Mouse (Mus musculus): ENCODE measurements around the gene Negr1. TPM values are rescaled to one million over a fixed set of nuclear protein-coding genes. Genes with fewer than 3 reads are reported as not detected.
A peak's percentile ranks its signal among the peaks of the same experiment; 100 is the strongest.

Negr1 gene
- total RNA-seq, 2 experiments from 2014 or later, result 206 to 222 TPM

DNA sequence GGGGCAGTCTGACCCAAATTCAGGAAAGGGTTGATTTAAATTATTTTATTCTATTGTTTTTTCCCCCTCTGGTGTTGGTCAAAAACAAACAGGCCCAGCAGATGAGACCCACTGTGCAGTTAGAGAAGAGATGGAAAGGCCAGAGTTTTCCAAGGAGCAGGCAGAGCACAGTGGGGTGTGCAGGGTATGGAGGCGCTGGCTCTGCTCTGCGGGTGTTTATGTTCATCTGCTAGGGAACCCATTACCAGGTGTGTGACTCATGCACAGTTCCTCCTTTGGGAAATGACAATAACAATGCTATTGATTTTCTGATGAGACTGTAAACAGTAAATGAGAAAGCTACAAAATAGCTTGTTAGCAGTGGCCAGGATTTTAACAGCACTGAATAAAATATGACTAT lies 210.0 kb downstream of the Negr1 start:
- no peak for DNase-seq (ENCODE audit: extremely low spot score in 1 of 2, low spot score in 2 of 2)
- TF ChIP-seq CTCF (IDR thresholded peaks at IDR 0.05), result no peak
- H3K4me3 ChIP-seq, result no peak overlapping the region
- H3K27ac ChIP-seq, result no peak overlapping the region
- intact Hi-C loops (cut with DNase I), result loop anchor here (5.0 kb wide), 1 partner anchor 209 kb away; the partner anchor contains the start of gene Negr1

DNA sequence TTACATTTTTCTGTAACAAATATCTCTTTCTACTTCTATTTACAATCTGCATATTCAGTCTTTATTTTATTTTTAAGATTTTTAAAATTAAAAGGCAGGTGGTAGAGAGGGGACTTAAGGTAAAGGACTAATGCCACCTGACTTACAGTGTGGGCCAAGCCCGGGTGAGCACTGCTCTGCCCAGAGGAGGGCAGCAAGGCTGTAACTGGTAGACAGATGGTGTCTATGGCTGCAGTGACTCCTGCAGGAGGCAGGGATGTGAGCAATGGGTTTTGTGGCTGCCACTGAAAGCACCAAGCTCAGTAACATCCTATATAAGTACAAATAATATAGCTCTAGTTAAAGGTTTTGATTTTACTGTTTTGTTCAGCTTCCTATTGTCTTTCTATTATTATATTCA lies 210.5 kb downstream of the Negr1 start:
- no peak overlapping the region for H3K4me3 ChIP-seq
- no peak for DNase-seq (ENCODE audit: extremely low spot score in 1 of 2, low spot score in 2 of 2)
- H3K27ac ChIP-seq, result no peak overlapping the region
- TF ChIP-seq CTCF (IDR thresholded peaks at IDR 0.05), result peak; percentile 21
- intact Hi-C loops (cut with DNase I), result loop anchor here (5.0 kb wide), 1 partner anchor 210 kb away; the partner anchor contains the start of gene Negr1

DNA sequence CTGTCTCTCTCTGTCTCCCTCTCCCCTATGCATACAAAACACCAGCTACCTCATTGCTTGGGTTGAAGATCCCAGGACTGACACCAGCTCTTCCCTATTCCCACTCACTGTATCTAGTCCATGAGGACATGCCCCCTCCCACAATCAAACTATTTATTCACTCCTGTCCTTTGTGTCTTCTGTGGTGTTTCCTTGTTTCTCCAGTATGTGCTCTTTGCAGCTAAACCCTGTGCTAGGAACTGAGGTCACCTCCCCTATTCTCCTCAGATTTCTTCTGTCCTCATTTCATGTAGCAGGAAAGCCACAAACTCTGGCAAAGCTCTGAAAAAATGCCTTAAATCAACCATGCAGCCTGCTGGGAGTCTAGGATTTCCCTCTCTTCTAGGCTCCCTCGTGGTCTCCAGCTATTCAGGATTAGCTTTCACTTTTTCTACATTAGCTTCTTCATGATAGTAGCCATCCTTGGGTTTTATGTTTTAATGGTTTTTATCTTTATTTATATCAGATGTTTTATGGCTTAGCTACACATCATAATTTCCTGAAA lies 222.8 kb downstream of the Negr1 start:
- no peak overlapping the region for H3K27ac ChIP-seq
- DNase-seq (ENCODE audit: extremely low spot score in 1 of 2, low spot score in 2 of 2), result no peak
- TF ChIP-seq CTCF (IDR thresholded peaks at IDR 0.05), result no peak
- no peak overlapping the region for H3K4me3 ChIP-seq
- intact Hi-C loops (cut with DNase I), result no loop called here

DNA sequence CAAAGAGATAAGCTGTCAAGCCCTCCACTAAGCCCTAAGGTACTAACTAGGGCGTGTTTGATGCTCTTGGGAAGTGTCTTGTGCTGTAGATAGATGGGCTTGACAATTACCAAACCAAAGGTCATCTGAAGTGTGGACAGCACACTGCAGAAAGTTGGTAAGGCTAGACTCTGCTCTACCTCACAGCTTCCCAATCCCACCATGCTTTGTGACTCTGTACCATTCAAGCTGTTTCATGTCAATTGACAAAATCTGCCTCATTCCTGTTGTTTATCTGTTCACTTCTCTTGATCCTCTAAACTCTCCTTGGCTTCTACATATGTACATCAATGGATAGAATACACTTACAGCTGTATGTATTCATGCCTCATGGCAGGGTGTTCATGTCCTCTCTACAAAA lies 224.8 kb downstream of the Negr1 start:
- TF ChIP-seq CTCF (IDR thresholded peaks at IDR 0.05), result no peak
- DNase-seq (ENCODE audit: extremely low spot score in 1 of 2, low spot score in 2 of 2), result no peak
- no peak overlapping the region for H3K27ac ChIP-seq
- H3K4me3 ChIP-seq, result no peak overlapping the region
- intact Hi-C loops (cut with DNase I), result no loop called here

DNA sequence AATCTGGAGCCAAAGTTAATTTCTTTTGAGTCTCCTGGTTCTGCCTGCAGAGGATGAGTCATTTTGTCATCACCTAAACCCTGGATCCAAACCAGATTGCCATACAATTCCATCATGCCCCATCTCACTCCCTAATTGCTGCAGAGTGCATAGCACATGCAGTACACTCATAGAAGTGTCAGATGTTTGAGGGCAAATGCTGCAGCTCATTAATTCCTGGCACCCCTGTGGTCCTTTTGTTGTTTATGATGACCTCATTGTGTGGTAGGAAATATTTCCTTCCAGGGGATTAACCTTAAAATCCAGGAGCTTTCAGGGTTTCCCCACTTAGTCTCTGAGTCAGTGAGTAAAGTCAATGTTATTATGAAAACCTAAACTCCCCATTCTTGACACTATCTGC lies 229.6 kb downstream of the Negr1 start:
- no peak for TF ChIP-seq CTCF (IDR thresholded peaks at IDR 0.05)
- DNase-seq (ENCODE audit: extremely low spot score in 1 of 2, low spot score in 2 of 2), result no peak
- peak overlapping the region; percentile 16; the same call in 1 of the 2 replicates for H3K27ac ChIP-seq
- intact Hi-C loops (cut with DNase I), result no loop called here
- no peak overlapping the region for H3K4me3 ChIP-seq

DNA sequence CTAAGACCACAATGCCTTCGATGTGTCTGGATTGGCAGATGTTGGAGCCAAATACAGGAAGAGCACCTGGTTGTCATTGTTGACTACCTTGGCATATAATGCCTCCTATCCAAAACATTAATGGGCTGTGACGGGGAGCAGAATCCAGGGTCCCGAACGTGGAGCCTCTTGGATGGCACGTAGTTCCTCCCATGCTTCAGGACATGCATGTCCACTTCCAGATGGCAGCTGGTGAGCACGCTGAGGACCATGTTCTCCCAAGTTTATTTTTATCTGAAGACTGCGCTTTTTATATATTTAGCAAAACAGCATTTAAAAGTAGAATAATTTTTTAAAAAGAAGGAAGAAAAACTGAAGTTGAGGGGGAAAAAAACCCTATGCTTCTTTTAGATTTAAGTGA lies 231.1 kb downstream of the Negr1 start:
- intact Hi-C loops (cut with DNase I), result no loop called here
- no peak overlapping the region for H3K4me3 ChIP-seq
- peak overlapping the region; percentile 28; the same call in 1 of the 2 replicates for H3K27ac ChIP-seq
- no peak for DNase-seq (ENCODE audit: extremely low spot score in 1 of 2, low spot score in 2 of 2)
- no peak for TF ChIP-seq CTCF (IDR thresholded peaks at IDR 0.05)

DNA sequence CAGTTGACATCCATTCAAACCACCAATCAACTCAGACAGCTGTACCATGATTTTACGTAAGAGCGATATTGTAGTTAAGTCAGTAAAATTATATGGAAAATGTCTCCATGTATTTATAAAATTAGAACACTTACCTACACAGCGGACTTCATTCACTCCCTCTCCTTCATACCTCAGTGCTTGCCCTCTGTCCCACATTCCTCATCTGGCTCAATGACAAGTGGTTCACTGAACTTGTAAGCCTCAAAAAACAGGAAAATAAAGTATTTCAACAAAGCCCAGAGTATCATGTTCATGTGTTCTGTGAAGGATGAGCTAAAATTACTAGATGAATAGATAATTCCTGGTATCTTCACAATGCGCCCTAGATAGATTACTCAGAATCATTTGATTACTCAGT lies 232.5 kb downstream of the Negr1 start:
- DNase-seq (ENCODE audit: extremely low spot score in 1 of 2, low spot score in 2 of 2), result no peak
- H3K27ac ChIP-seq, result peak overlapping the region; percentile 33; the same call in 1 of the 2 replicates
- TF ChIP-seq CTCF (IDR thresholded peaks at IDR 0.05), result no peak
- intact Hi-C loops (cut with DNase I), result no loop called here
- H3K4me3 ChIP-seq, result no peak overlapping the region

DNA sequence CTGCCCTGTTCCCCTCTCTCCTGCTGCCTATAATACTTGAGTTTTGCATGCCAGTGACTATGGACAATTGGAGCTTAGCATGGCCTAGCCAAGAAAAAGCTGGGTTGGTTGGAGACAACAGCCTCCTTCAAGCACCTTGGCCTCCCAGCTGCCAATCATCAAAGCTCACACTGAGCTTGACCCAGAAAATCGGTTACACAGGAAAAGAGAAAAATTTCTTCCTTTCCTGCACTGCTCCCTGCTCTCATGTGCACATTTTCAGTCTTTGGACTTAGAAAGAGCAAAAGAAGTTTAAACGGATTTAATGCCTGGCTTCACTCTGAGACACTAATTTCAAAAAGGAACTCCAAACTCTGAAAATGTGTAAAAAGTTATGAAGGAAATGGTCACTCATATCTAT lies 233.0 kb downstream of the Negr1 start:
- intact Hi-C loops (cut with DNase I), result loop anchor here (5.0 kb wide), 1 partner anchor 232 kb away; the partner anchor contains the start of gene Negr1
- DNase-seq (ENCODE audit: extremely low spot score in 1 of 2, low spot score in 2 of 2), result no peak
- H3K4me3 ChIP-seq, result no peak overlapping the region
- TF ChIP-seq CTCF (IDR thresholded peaks at IDR 0.05), result no peak
- H3K27ac ChIP-seq, result peak overlapping the region; percentile 33; the same call in 1 of the 2 replicates

DNA sequence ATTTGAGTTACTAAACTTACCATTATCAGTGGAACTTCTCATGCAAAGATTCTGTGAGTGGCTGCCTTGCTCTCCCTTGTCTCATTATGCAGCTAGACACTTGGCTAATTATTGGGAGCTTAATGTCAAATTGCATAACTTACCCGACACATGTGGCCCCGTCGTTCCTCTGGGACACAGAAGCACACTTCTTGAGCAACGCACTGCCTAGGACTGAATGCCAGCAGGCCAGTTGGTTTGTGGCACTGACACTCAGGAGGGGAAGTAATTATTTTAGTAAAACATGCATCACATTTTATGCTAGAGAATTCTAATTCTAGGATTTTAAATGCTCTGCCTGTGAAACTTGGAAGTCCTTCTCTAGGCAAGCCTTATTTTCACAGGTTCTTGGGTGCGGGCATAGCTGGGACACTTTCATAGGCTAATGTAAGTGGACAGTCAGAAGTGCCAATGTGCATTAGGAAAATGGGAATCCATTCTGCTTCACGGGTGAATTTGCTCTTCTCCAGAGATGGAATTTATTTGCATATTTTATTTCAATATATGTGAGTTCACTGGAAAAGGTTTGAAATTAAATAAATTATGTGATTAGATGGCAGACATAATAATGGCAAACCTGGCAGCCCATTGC lies 234.6 kb downstream of the Negr1 start:
- intact Hi-C loops (cut with DNase I), result loop anchor here (5.0 kb wide), 1 partner anchor 234 kb away; the partner anchor contains the start of gene Negr1
- DNase-seq (ENCODE audit: extremely low spot score in 1 of 2, low spot score in 2 of 2), result no peak
- TF ChIP-seq CTCF (IDR thresholded peaks at IDR 0.05), result no peak
- Histone ChIP-seq H3K4me3 (no peak overlapping the region), H3K27ac (no peak overlapping the region)

DNA sequence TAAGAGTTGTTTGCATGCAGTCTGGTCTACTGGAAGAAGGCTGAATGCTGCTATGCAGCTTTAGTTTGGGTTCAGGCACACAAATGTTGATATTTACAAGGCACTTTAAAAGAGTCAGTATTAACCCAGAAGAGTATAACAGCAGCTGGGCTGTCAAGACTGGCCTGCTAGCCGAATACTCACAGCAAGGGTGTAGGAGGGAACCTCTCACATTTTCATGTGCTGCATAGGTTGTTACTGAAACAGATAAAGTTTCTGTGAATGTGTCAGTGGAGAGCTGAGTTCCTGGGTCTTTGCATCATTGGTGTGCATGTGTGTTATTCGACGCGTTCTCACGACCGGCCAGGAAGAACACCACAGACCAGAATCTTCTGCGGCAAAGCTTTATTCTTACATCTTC lies 237.6 kb downstream of the Negr1 start:
- intact Hi-C loops (cut with DNase I), result loop anchor here (5.0 kb wide), 1 partner anchor 237 kb away; the partner anchor contains the start of gene Negr1
- no peak overlapping the region for H3K27ac ChIP-seq
- no peak for TF ChIP-seq CTCF (IDR thresholded peaks at IDR 0.05)

DNA sequence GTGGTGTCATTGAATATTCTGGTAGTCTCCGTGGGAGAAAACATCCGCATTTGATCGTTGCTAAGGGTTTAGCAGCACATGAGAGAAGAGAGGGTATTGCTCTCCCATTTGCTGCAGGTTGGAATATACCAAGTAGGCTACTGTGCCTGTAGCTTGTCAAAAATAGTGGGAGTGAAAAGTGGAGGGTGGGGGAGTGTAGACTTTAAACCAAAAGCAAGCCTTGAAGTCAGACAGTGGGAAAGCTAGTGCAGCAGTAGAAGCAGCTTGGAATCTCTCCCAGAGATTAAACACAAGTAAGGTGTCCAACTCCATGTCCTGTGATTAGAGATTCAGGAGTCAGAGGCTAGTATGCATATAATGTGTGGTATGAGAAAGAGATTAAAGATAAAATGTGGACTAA lies 248.2 kb downstream of the Negr1 start:
- no peak overlapping the region for H3K4me3 ChIP-seq
- H3K27ac ChIP-seq, result no peak overlapping the region
- no peak for DNase-seq (ENCODE audit: extremely low spot score in 1 of 2, low spot score in 2 of 2)
- no peak for TF ChIP-seq CTCF (IDR thresholded peaks at IDR 0.05)
- intact Hi-C loops (cut with DNase I), result no loop called here

More for the DNA sequence above, 237.6 kb downstream of the Negr1 start:
- no peak overlapping the region for H3K4me3 ChIP-seq
- DNase-seq (ENCODE audit: extremely low spot score in 1 of 2, low spot score in 2 of 2), result no peak

DNA sequence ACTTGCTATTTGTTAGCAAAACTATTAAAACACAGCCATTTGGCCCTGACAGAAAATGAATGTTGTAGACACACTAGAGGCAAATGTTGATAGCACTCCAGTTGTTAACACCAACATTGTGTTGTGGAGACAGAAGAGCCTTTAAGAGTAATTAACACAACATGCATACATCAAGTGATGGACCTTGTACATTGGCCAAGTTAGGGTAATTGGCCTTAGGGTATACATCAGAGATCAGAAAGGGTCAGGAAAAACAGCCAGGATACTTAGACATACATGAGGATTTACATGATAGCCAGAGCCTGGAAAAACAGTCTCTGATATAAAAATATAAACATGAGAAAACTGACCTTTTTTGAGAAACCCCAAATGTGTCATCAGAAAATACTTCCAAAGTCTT lies 255.3 kb downstream of the Negr1 start:
- H3K27ac ChIP-seq, result no peak overlapping the region
- DNase-seq (ENCODE audit: extremely low spot score in 1 of 2, low spot score in 2 of 2), result no peak
- no peak overlapping the region for H3K4me3 ChIP-seq
- intact Hi-C loops (cut with DNase I), result no loop called here
- no peak for TF ChIP-seq CTCF (IDR thresholded peaks at IDR 0.05)

DNA sequence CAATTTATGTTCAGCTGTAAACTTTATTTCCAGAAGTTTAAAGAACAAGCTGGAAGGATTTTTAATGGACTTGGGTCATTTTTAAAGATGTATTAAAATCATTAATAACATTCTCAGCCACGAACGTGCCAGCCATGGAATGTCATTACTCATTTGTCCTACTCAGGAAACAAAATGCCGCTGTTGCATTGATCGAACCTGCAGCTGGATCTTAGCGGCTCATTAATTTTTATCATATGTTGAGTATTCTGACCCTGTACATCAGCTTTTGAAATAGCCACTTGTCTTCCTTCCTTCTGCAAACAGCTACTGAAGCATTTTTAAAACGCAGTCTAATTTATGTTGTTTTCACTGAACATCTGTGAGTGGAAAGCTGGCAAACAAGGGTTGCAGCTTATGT lies 255.9 kb downstream of the Negr1 start:
- Histone ChIP-seq H3K4me3 (no peak overlapping the region), H3K27ac (no peak overlapping the region)
- no peak for DNase-seq (ENCODE audit: extremely low spot score in 1 of 2, low spot score in 2 of 2)
- TF ChIP-seq CTCF (IDR thresholded peaks at IDR 0.05), result no peak
- intact Hi-C loops (cut with DNase I), result no loop called here
